Mouse (Mus musculus): ENCODE measurements around the gene Tmsb10. TPM values are rescaled to one million over a fixed set of nuclear protein-coding genes. Genes with fewer than 3 reads are reported as not detected.

Gene Tmsb10
- total RNA-seq (2021) (100 to 1,000 TPM; 169 to 249 TPM), polyA plus RNA-seq (2012; rRNA removed) (18.0 and 18.5 TPM in 2 replicates)
- long read RNA-seq, transcript Tmsb10-202 (2 exons, 690 nt) = minor isoform, 24 of 260 reads
- long read RNA-seq, transcript Tmsb10-203 (3 exons, 570 nt) = major isoform, 230 of 260 reads
- long read RNA-seq, partial matches to known transcripts = 5 of 260 reads
- long read RNA-seq, other reads (novel, unspliced or antisense) = 1 of 260 reads

- DNase-seq = no peak
Measured at GRCm38 (mm10) chr6:72958662-72959071, at the start of gene Tmsb10. Gene Tmsb10 (minus strand): TSS chr6:72958748.

- DNase-seq = no peak
Measured at GRCm38 (mm10) chr6:73003601-73004000, 45.1 kb upstream of the Tmsb10 start.

- DNase-seq = no peak
Measured at GRCm38 (mm10) chr6:73002391-73002790, 43.8 kb upstream of the Tmsb10 start.

- no peak for DNase-seq
Measured at GRCm38 (mm10) chr6:72998809-72999208, 40.3 kb upstream of the Tmsb10 start.

GRCm38 (mm10) chr6:72993688-72994082 lies 35.1 kb upstream of the Tmsb10 start:
- DNase-seq = no peak

GRCm38 (mm10) chr6:72993054-72993687 lies 34.6 kb upstream of the Tmsb10 start:
- no peak for DNase-seq

GRCm38 (mm10) chr6:72990206-72990605 lies 31.7 kb upstream of the Tmsb10 start:
- no peak for DNase-seq

GRCm38 (mm10) chr6:72989028-72989736 lies 30.6 kb upstream of the Tmsb10 start:
- DNase-seq = no peak

- DNase-seq = no peak
Measured at GRCm38 (mm10) chr6:72982506-72982905, 24.0 kb upstream of the Tmsb10 start.

GRCm38 (mm10) chr6:72981851-72982250 lies 23.3 kb upstream of the Tmsb10 start:
- DNase-seq = no peak

GRCm38 (mm10) chr6:72981124-72981651 lies 22.6 kb upstream of the Tmsb10 start:
- peak; percentile 63 for DNase-seq

- DNase-seq = no peak
Measured at GRCm38 (mm10) chr6:72976866-72977265, 18.3 kb upstream of the Tmsb10 start.

GRCm38 (mm10) chr6:72971074-72971473 lies 12.5 kb upstream of the Tmsb10 start:
- DNase-seq = no peak

GRCm38 (mm10) chr6:72969787-72970186 lies 11.2 kb upstream of the Tmsb10 start:
- DNase-seq = no peak

GRCm38 (mm10) chr6:72965199-72965598 lies 6.7 kb upstream of the Tmsb10 start:
- DNase-seq = no peak

GRCm38 (mm10) chr6:72962281-72962741 lies 3.8 kb upstream of the Tmsb10 start:
- DNase-seq = no peak

- DNase-seq = no peak
Measured at GRCm38 (mm10) chr6:72961603-72962002, 3.1 kb upstream of the Tmsb10 start.

- no peak for DNase-seq
Measured at GRCm38 (mm10) chr6:72960675-72961074, 2.1 kb upstream of the Tmsb10 start.

GRCm38 (mm10) chr6:72959175-72959574 lies 627 bp upstream of the Tmsb10 start:
- no peak for DNase-seq

GRCm38 (mm10) chr6:72957676-72958641 lies 589 bp downstream of the Tmsb10 start:
- DNase-seq = peak; percentile 89

GRCm38 (mm10) chr6:72957093-72957435 lies 1.5 kb downstream of the Tmsb10 start:
- DNase-seq = no peak

All from adrenal gland, adult 2 months (tissue).